In the genomic region with DNA sequence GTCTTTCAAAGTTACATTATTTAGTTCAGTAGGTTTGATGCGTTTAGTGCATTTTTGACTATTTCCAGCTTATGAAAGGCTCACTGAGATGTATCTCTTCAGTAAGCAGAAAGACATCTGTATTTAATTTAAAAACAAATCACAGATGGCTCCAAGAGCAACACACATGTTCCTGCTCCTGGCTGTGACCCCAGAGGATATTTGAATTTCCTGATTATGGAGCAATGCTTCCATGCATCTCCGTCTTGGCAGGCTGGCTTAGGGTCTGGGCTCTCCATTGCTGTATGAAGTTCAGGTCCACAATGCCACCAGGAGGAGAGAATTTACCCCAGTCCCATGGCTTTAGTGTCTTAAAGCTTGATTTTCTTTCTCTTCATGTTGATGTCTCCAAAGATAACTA, we compare ENCODE assay signal across 20 mouse cellular contexts. TPM values are rescaled to one million over a fixed set of nuclear protein-coding genes. Genes with fewer than 3 reads are reported as not detected.
DNase-seq lines count a peak whose midpoint lies in the region; ATAC-seq and TF ChIP-seq lines count a peak whose summit lies in the region.
"Had no signal": no experiment of that assay in that cellular context is flagged by ENCODE, and none has a peak within 500 bp of the region (broad histone marks: within the 10 kb centered on the region; RNA-seq: fewer than 3 reads in every experiment).

No protein-coding gene starts in this region.

- TF ChIP-seq POLR2A in bone marrow macrophage, adult 2 months (IDR thresholded peaks at IDR 0.05; ENCODE audit: borderline replicate concordance, low read depth, low read length): no peak

- intact Hi-C loops in heart, postnatal 10 days (cut with DNase I): no loop called here
- intact Hi-C loops in heart, postnatal 14 days (cut with DNase I): no loop called here

- no peak overlapping the region for H3K4me3 ChIP-seq in bone marrow macrophage, adult 2 months (ENCODE audit: insufficient read depth, low read length)
- H3K4me3 ChIP-seq in embryonic facial prominence, embryonic 11.5 days (ENCODE audit: low read depth, low read length): no peak overlapping the region
- H3K4me3 ChIP-seq: forebrain, embryonic 13.5 days; limb, embryonic 15.5 days; liver, embryonic 15.5 days; neural tube, embryonic 13.5 days had no signal

- H3K4me1 ChIP-seq in bone marrow macrophage, adult 2 months (ENCODE audit: control insufficient read depth, insufficient read depth, low read length): peaks cover 33% of the 10 kb centered on the region
- no peaks in the 10 kb centered on the region for H3K4me1 ChIP-seq in embryonic facial prominence, embryonic 11.5 days (ENCODE audit: control insufficient read depth, insufficient read depth, low read length)
- H3K4me1 ChIP-seq: forebrain, embryonic 13.5 days; liver, embryonic 15.5 days; neural tube, embryonic 13.5 days had no signal

- no peak; the same call in 1 of the 2 replicates for ATAC-seq in embryonic facial prominence, embryonic 11.5 days (replicated peaks; ENCODE audit: insufficient number of reproducible peaks, low FRiP score, low TSS enrichment, low read depth)
- ATAC-seq: forebrain, embryonic 13.5 days had no signal

- H3K4me2 ChIP-seq in embryonic facial prominence, embryonic 11.5 days (ENCODE audit: low read depth, low read length): no peak overlapping the region
- H3K4me2 ChIP-seq: forebrain, embryonic 13.5 days; limb, embryonic 15.5 days; liver, embryonic 15.5 days; neural tube, embryonic 13.5 days had no signal

- peak overlapping the region; percentile 68 for H3K27ac ChIP-seq in bone marrow macrophage, adult 2 months (ENCODE audit: insufficient read depth, low read depth, low read length)
- no peak overlapping the region for H3K27ac ChIP-seq in embryonic facial prominence, embryonic 11.5 days (replicated peaks; ENCODE audit: low read depth, low read length)
- H3K27ac ChIP-seq: forebrain, embryonic 13.5 days; kidney, postnatal 0 days; limb, embryonic 15.5 days; liver, embryonic 15.5 days; neural tube, embryonic 13.5 days had no signal

- WGBS in embryonic facial prominence, embryonic 11.5 days: 25% methylated on average over 2 of the region's 2 CpGs

- peak; percentile 16 to 23 for DNase-seq in heart, postnatal 10 days
- no peak for DNase-seq in heart, postnatal 14 days
- peak; percentile 73 for DNase-seq in embryonic facial prominence, embryonic 11.5 days (ENCODE audit: low spot score)
- DNase-seq in skeletal muscle tissue, adult 2 months (ENCODE audit: low read depth, low spot score): peak; percentile 11
- DNase-seq in cerebellum, postnatal 4 days (ENCODE audit: low spot score in 2 of 2): no peak
- DNase-seq in urinary bladder, postnatal 25 days (ENCODE audit: low spot score): no peak
- DNase-seq: adrenal gland, postnatal 10 days; cerebellum, adult 11 months; gastrocnemius, postnatal 14 days; kidney, adult 11 months; lung, postnatal 10 days; midbrain, embryonic 14.5 days; thymus, postnatal 25 days had no signal

- H3K9ac ChIP-seq in embryonic facial prominence, embryonic 11.5 days (replicated peaks; ENCODE audit: low read length): no peak overlapping the region
- H3K9ac ChIP-seq: forebrain, embryonic 13.5 days; limb, embryonic 15.5 days; liver, embryonic 15.5 days; neural tube, embryonic 13.5 days had no signal

- TF ChIP-seq CTCF in bone marrow macrophage, adult 2 months (IDR thresholded peaks at IDR 0.05; ENCODE audit: low read depth, low read length): no peak

- H3K27me3 ChIP-seq in embryonic facial prominence, embryonic 11.5 days (ENCODE audit: control insufficient read depth, insufficient read depth, low read length): no peaks in the 10 kb centered on the region
- H3K27me3 ChIP-seq: forebrain, embryonic 13.5 days; limb, embryonic 15.5 days; liver, embryonic 15.5 days; neural tube, embryonic 13.5 days had no signal

- H3K9me3 ChIP-seq in embryonic facial prominence, embryonic 11.5 days (replicated peaks; ENCODE audit: control insufficient read depth, low read length): no peaks in the 10 kb centered on the region; the same call in 1 of the 2 replicates
- H3K9me3 ChIP-seq: forebrain, embryonic 13.5 days; limb, embryonic 15.5 days; liver, embryonic 15.5 days; neural tube, embryonic 13.5 days had no signal

- H3K36me3 ChIP-seq in embryonic facial prominence, embryonic 11.5 days (replicated peaks; ENCODE audit: control insufficient read depth, insufficient read depth, low read depth, low read length): no peaks in the 10 kb centered on the region
- H3K36me3 ChIP-seq: limb, embryonic 15.5 days; liver, embryonic 15.5 days; neural tube, embryonic 13.5 days had no signal

RNA-seq across cellular contexts. Expression of a gene that starts 37.5 kb away (rescaled TPM):
- total RNA-seq in heart, postnatal 10 days (2021): under 1 TPM; 0.10 to 0.14 TPM
- total RNA-seq in heart, postnatal 14 days (2021): under 1 TPM; 0.10 to 0.12 TPM
- not detected in 2 replicates for polyA plus RNA-seq in bone marrow macrophage, adult 2 months (2012; ENCODE audit: insufficient read depth, insufficient read length, missing spikeins)
- 0.15 and 0.28 TPM in 2 replicates for polyA plus RNA-seq in embryonic facial prominence, embryonic 11.5 days (2014; fragmentation: Nextera tagmentation; extraction: Ambion mirVana)
- total RNA-seq: megakaryocyte, adult 5-6 weeks had no signal

Comparison
In these comparisons a context has a peak if more than half of its experiments do, and no peak if none do; other contexts are left out.
1. DNase-seq: peak in heart, postnatal 10 days (2 of 2), embryonic facial prominence, embryonic 11.5 days (single experiment) and skeletal muscle tissue, adult 2 months (single experiment); none in heart, postnatal 14 days (0 of 2), cerebellum, postnatal 4 days (0 of 2) and urinary bladder, postnatal 25 days (single experiment).